Mouse (Mus musculus) olfactory bulb, adult 2 months (tissue): ENCODE results near the gene Clstn3.

ENCODE experiments used
- CTCF ChIP-seq: fragments of 200-500 bp; IDR thresholded peaks from 2 replicates; pipeline ENCODE4 v1.5.1; 2012; ENCODE audit warnings: low read depth, mild to moderate bottlenecking, low read length, moderate library complexity; ENCODE audit not compliant: insufficient read depth
- POLR2A ChIP-seq: fragments of 200-500 bp; IDR thresholded peaks from 2 replicates; pipeline ENCODE4 v1.6.1; 2012; ENCODE audit warnings: mild to moderate bottlenecking, low read depth, low read length, moderate library complexity; ENCODE audit not compliant: insufficient read depth

- TF ChIP-seq CTCF (no peak), POLR2A (no peak)
Observed at GRCm38 (mm10) chr6:124446459-124446858, 18.1 kb downstream of the Clstn3 start.
